ENCODE assay signal across 29 mouse cellular contexts in genomic region chr4:133266248-133266880, GRCm38 (mm10). TPM values are rescaled to one million over a fixed set of nuclear protein-coding genes. Genes with fewer than 3 reads are reported as not detected.
DNase-seq lines count a peak whose midpoint lies in the region; ATAC-seq lines count a peak whose summit lies in the region.
"Had no signal": no experiment of that assay in that cellular context is flagged by ENCODE, and none has a peak within 500 bp of the region (broad histone marks: within the 10 kb centered on the region; RNA-seq: fewer than 3 reads in every experiment).

No protein-coding gene starts in this region.

- H3K4me2 ChIP-seq in kidney, embryonic 15.5 days = no peak overlapping the region
- H3K4me2 ChIP-seq in kidney, embryonic 14.5 days (replicated peaks; ENCODE audit: low read depth, low read length) = no peak overlapping the region
- H3K4me2 ChIP-seq: embryonic facial prominence, embryonic 12.5 days; embryonic facial prominence, embryonic 15.5 days; heart, embryonic 12.5 days; heart, embryonic 15.5 days; hindbrain, embryonic 13.5 days; intestine, embryonic 15.5 days had no signal

- H3K9me3 ChIP-seq in kidney, embryonic 15.5 days (replicated peaks) = no peaks in the 10 kb centered on the region
- no peaks in the 10 kb centered on the region for H3K9me3 ChIP-seq in kidney, embryonic 14.5 days (ENCODE audit: control insufficient read depth, low read length)
- H3K9me3 ChIP-seq: embryonic facial prominence, embryonic 15.5 days; heart, embryonic 15.5 days; hindbrain, embryonic 13.5 days; intestine, embryonic 15.5 days had no signal

- peaks cover 74% of the 10 kb centered on the region for H3K36me3 ChIP-seq in kidney, embryonic 15.5 days
- peaks cover 61% of the 10 kb centered on the region for H3K36me3 ChIP-seq in kidney, embryonic 14.5 days (ENCODE audit: control insufficient read depth, insufficient read depth, low read length)

- H3K4me1 ChIP-seq in kidney, embryonic 15.5 days = no peaks in the 10 kb centered on the region
- H3K4me1 ChIP-seq in kidney, embryonic 14.5 days (ENCODE audit: control insufficient read depth, insufficient read depth, low read length) = no peaks in the 10 kb centered on the region
- H3K4me1 ChIP-seq: embryonic facial prominence, embryonic 15.5 days; heart, embryonic 12.5 days; hindbrain, embryonic 13.5 days; intestine, embryonic 15.5 days had no signal

- no peaks in the 10 kb centered on the region for H3K27me3 ChIP-seq in kidney, embryonic 15.5 days
- H3K27me3 ChIP-seq in kidney, embryonic 14.5 days (ENCODE audit: control insufficient read depth, insufficient read depth, low read length) = no peaks in the 10 kb centered on the region
- H3K27me3 ChIP-seq: embryonic facial prominence, embryonic 12.5 days; embryonic facial prominence, embryonic 15.5 days; heart, embryonic 12.5 days; heart, embryonic 15.5 days; hindbrain, embryonic 13.5 days; intestine, embryonic 15.5 days had no signal

- H3K4me3 ChIP-seq in kidney, embryonic 15.5 days (replicated peaks) = no peak overlapping the region
- no peak overlapping the region for H3K4me3 ChIP-seq in kidney, embryonic 14.5 days (ENCODE audit: low read length)
- H3K4me3 ChIP-seq: embryonic facial prominence, embryonic 12.5 days; embryonic facial prominence, embryonic 15.5 days; heart, embryonic 12.5 days; heart, embryonic 15.5 days; hindbrain, embryonic 10.5 days; hindbrain, embryonic 13.5 days; intestine, embryonic 15.5 days had no signal

- no peak for ATAC-seq in kidney, embryonic 15.5 days (replicated peaks; ENCODE audit: low FRiP score)
- ATAC-seq in kidney, embryonic 14.5 days (ENCODE audit: low FRiP score, low TSS enrichment) = no peak
- ATAC-seq: activated CD4-positive, CD25-positive, alpha-beta regulatory T cell, adult 4 months; forebrain, embryonic 14.5 days; forebrain, postnatal 0 days; hindbrain, embryonic 16.5 days; intestine, embryonic 15.5 days had no signal

- 92% methylated on average over 12 of the region's 12 CpGs for WGBS in kidney, embryonic 15.5 days
- 92% methylated on average over 12 of the region's 12 CpGs for WGBS in kidney, embryonic 14.5 days

- peak overlapping the region; percentile 20; the same call in 1 of the 2 replicates for H3K27ac ChIP-seq in kidney, embryonic 15.5 days
- H3K27ac ChIP-seq in kidney, embryonic 14.5 days (ENCODE audit: low read depth, low read length) = no peak overlapping the region
- H3K27ac ChIP-seq: embryonic facial prominence, embryonic 12.5 days; embryonic facial prominence, embryonic 15.5 days; heart, embryonic 15.5 days; hindbrain, embryonic 10.5 days; hindbrain, embryonic 13.5 days; intestine, embryonic 15.5 days had no signal

- peak; percentile 55 for DNase-seq in adrenal gland, postnatal 10 days
- no peak for DNase-seq in adrenal gland, postnatal 14 days
- DNase-seq in gastrocnemius, postnatal 25 days = peak; percentile 57
- DNase-seq in gastrocnemius, postnatal 4 days (ENCODE audit: low spot score in 2 of 2) = no peak
- DNase-seq in kidney, postnatal 36 days = no peak
- peak; percentile 67 for DNase-seq in skeletal muscle tissue, adult 2 months (ENCODE audit: low read depth, low spot score)
- DNase-seq: adrenal gland, postnatal 25 days; cerebellum, adult 18-20 months; cerebellum, adult 9-10 months; cerebellum, postnatal 14 days; forebrain, postnatal 0 days; gastrocnemius, postnatal 10 days; heart, postnatal 36 days; kidney, adult 11 months had no signal

- no peak overlapping the region for H3K9ac ChIP-seq in kidney, embryonic 15.5 days
- H3K9ac ChIP-seq in kidney, embryonic 14.5 days (ENCODE audit: low read depth, low read length) = no peak overlapping the region
- H3K9ac ChIP-seq: embryonic facial prominence, embryonic 12.5 days; embryonic facial prominence, embryonic 15.5 days; forebrain, postnatal 0 days; heart, embryonic 15.5 days; hindbrain, embryonic 13.5 days; intestine, embryonic 15.5 days had no signal

RNA-seq across cellular contexts. Expression of gene Sytl1, which starts 3.5 kb away (rescaled TPM):
- 1 to 10 TPM; 5.2 to 6.3 TPM for total RNA-seq in adrenal gland, postnatal 10 days (2021)
- 5.3 and 6.2 TPM in 2 replicates for total RNA-seq in adrenal gland, postnatal 14 days (2021)
- under 1 TPM; 0.29 to 0.36 TPM for total RNA-seq in gastrocnemius, postnatal 25 days (2021)
- 1 to 10 TPM; 1.0 TPM for total RNA-seq in gastrocnemius, postnatal 4 days (2021)
- polyA plus RNA-seq in kidney, embryonic 15.5 days (2015; fragmentation: Nextera tagmentation; extraction: Ambion mirVana) = 0.96 and 1.8 TPM in 2 replicates
- polyA plus RNA-seq in kidney, embryonic 14.5 days (2014; fragmentation: Nextera tagmentation; extraction: Ambion mirVana) = 0.70 and 1.1 TPM in 2 replicates
- total RNA-seq: forebrain, postnatal 0 days had no signal

RNA-seq across cellular contexts. Expression of gene Tmem222, which starts 11.2 kb away (rescaled TPM):
- 10 to 100 TPM; 49.5 to 54.8 TPM for total RNA-seq in adrenal gland, postnatal 10 days (2021)
- 48.7 and 55.0 TPM in 2 replicates for total RNA-seq in adrenal gland, postnatal 14 days (2021)
- total RNA-seq in gastrocnemius, postnatal 25 days (2021) = 10 to 100 TPM; 20.8 to 23.5 TPM
- 10 to 100 TPM; 28.7 to 29.1 TPM for total RNA-seq in gastrocnemius, postnatal 4 days (2021)
- polyA plus RNA-seq in kidney, embryonic 15.5 days (2015; fragmentation: Nextera tagmentation; extraction: Ambion mirVana) = 77.3 and 85.7 TPM in 2 replicates
- polyA plus RNA-seq in kidney, embryonic 14.5 days (2014; fragmentation: Nextera tagmentation; extraction: Ambion mirVana) = 74.9 and 87.9 TPM in 2 replicates

RNA-seq across cellular contexts. Expression of gene Map3k6, which starts 25.7 kb away (rescaled TPM):
- total RNA-seq in adrenal gland, postnatal 10 days (2021) = 10 to 100 TPM; 17.2 to 36.7 TPM
- total RNA-seq in adrenal gland, postnatal 14 days (2021) = 35.3 and 61.4 TPM in 2 replicates
- 10 to 100 TPM in 1 of 2 experiments, 1 to 10 TPM in 1; 5.8 to 12.5 TPM for total RNA-seq in gastrocnemius, postnatal 25 days (2021)
- 1 to 10 TPM; 2.3 to 2.6 TPM for total RNA-seq in gastrocnemius, postnatal 4 days (2021)
- polyA plus RNA-seq in kidney, embryonic 15.5 days (2015; fragmentation: Nextera tagmentation; extraction: Ambion mirVana) = 4.0 and 4.3 TPM in 2 replicates
- polyA plus RNA-seq in kidney, embryonic 14.5 days (2014; fragmentation: Nextera tagmentation; extraction: Ambion mirVana) = 2.8 and 4.1 TPM in 2 replicates

RNA-seq across cellular contexts. Expression of gene Gpr3, which starts 54.0 kb away (rescaled TPM):
- under 1 TPM; 0.36 to 0.99 TPM for total RNA-seq in adrenal gland, postnatal 10 days (2021)
- total RNA-seq in adrenal gland, postnatal 14 days (2021) = 0.19 TPM in 2 replicates
- total RNA-seq in gastrocnemius, postnatal 25 days (2021) = not detected
- total RNA-seq in gastrocnemius, postnatal 4 days (2021) = not detected
- polyA plus RNA-seq in kidney, embryonic 15.5 days (2015; fragmentation: Nextera tagmentation; extraction: Ambion mirVana) = 0.09 and 0.12 TPM in 2 replicates
- 0.53 TPM in 1 of 2 replicates, not detected in the other for polyA plus RNA-seq in kidney, embryonic 14.5 days (2014; fragmentation: Nextera tagmentation; extraction: Ambion mirVana)
- total RNA-seq: adrenal gland, postnatal 25 days; gastrocnemius, postnatal 10 days; heart, adult 18-20 months had no signal
- polyA plus RNA-seq: activated CD4-positive, CD25-positive, alpha-beta regulatory T cell, adult 4 months; embryonic facial prominence, embryonic 12.5 days had no signal

RNA-seq across cellular contexts. Expression of gene Cd164l2, which starts 54.4 kb away (rescaled TPM):
- total RNA-seq in adrenal gland, postnatal 10 days (2021) = 1 to 10 TPM; 2.2 to 2.4 TPM
- 2.4 and 5.0 TPM in 2 replicates for total RNA-seq in adrenal gland, postnatal 14 days (2021)
- total RNA-seq in gastrocnemius, postnatal 25 days (2021) = not detected
- under 1 TPM in 1 of 2 experiments, not detected in 1; 0.74 TPM for total RNA-seq in gastrocnemius, postnatal 4 days (2021)
- polyA plus RNA-seq in kidney, embryonic 15.5 days (2015; fragmentation: Nextera tagmentation; extraction: Ambion mirVana) = 7.8 and 8.2 TPM in 2 replicates
- polyA plus RNA-seq in kidney, embryonic 14.5 days (2014; fragmentation: Nextera tagmentation; extraction: Ambion mirVana) = 6.9 and 7.6 TPM in 2 replicates
- total RNA-seq: gastrocnemius, postnatal 10 days; heart, adult 18-20 months; heart, postnatal 10 days had no signal
- polyA plus RNA-seq: activated CD4-positive, CD25-positive, alpha-beta regulatory T cell, adult 4 months; forebrain, embryonic 11.5 days had no signal

Comparison
In these comparisons a context has a peak if more than half of its experiments do, and no peak if none do; other contexts are left out.
1. DNase-seq: peak in adrenal gland, postnatal 10 days (single experiment), gastrocnemius, postnatal 25 days (single experiment) and skeletal muscle tissue, adult 2 months (single experiment); none in adrenal gland, postnatal 14 days (single experiment), gastrocnemius, postnatal 4 days (0 of 2) and kidney, postnatal 36 days (0 of 2).